Mouse (Mus musculus): ENCODE results near the gene Cdh23. TPM values are rescaled to one million over a fixed set of nuclear protein-coding genes. Genes with fewer than 3 reads are reported as not detected.
"Not testable (repeated sequence)": the region's sequence is repeated elsewhere in the genome, so short reads cannot be mapped to it uniquely, and the experiment has no call there.

Cdh23 gene
- polyA plus RNA-seq (2016; fragmentation: Nextera tagmentation; extraction: Ambion mirVana), result 0.75 and 0.90 TPM in 2 replicates

DNA sequence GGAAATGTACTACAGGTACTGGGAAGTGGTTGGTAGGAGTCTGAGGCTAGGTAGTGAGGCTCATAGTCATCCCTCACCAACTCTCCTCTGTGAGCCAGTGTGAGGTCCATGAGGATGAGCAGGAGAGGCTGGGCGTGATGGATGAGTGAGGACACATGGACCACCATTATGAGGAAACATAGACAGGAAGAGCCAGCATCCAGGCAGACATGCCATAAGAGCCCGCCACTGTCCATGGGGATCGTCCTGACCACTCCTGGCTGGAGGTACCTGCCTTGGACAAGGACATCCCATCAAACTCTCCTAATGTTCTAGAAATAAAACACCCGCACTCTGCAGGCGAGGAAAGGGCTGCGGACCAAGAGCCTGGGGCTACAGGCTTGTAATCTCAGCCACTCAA lies at the start of gene Cdh23:
TSS of gene Cdh23 (minus strand) at position 101 of the 400 bp plus-strand sequence.
- H3K9ac ChIP-seq, result no peak within 1 kb of the TSS
- H3K9me3 ChIP-seq, result no peaks in the 10 kb centered on the region
- H3K4me2 ChIP-seq (replicated peaks), result no peak within 1 kb of the TSS
- no peaks in the 10 kb centered on the region for H3K36me3 ChIP-seq
- H3K4me3 ChIP-seq, result no peak within 1 kb of the TSS
- ATAC-seq (ENCODE audit: insufficient number of reproducible peaks, insufficient read depth, low FRiP score, low TSS enrichment), result no peak
- 83% methylated on average over 6 of the region's 6 CpGs for WGBS
- peaks cover 17% of the 10 kb centered on the region for H3K4me1 ChIP-seq
- H3K27ac ChIP-seq, result no peak within 1 kb of the TSS
- H3K27me3 ChIP-seq, result peaks cover 7% of the 10 kb centered on the region; the same call in 1 of the 2 replicates

- H3K27ac ChIP-seq, result no peak overlapping the region
- no peaks in the 10 kb centered on the region for H3K27me3 ChIP-seq
- no peak overlapping the region for H3K9ac ChIP-seq
- no peaks in the 10 kb centered on the region for H3K9me3 ChIP-seq
- WGBS, result 90% methylated on average over 14 of the region's 14 CpGs
- H3K4me3 ChIP-seq, result no peak overlapping the region
- no peak overlapping the region for H3K4me2 ChIP-seq (replicated peaks)
- no peak for ATAC-seq (ENCODE audit: insufficient number of reproducible peaks, insufficient read depth, low FRiP score, low TSS enrichment)
- no peaks in the 10 kb centered on the region for H3K4me1 ChIP-seq
- peaks cover 22% of the 10 kb centered on the region; the same call in 1 of the 2 replicates for H3K36me3 ChIP-seq
Observed at GRCm38 (mm10) chr10:60744543-60745290, 48.4 kb upstream of the Cdh23 start.

DNA sequence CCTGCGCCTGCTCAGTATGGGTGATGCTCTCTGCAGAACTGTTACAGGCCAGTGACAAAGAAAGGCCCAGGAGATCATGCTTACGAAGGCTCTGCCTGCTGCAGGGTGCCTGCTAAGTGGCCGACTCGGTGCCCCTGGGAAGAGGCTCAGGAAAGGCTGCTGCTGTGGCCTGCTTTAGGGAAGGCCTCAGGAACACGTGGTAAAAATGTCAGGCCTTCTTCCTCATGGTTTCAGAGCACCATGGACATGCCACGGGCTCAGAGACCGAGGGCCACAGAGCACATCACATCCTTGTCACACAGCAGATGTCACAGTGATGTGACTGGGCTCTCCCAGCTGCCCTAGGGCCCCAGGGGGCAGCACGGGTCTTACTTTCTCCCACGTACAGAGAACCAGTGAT lies 47.4 kb upstream of the Cdh23 start:
- Histone ChIP-seq H3K27me3 (no peaks in the 10 kb centered on the region), H3K9ac (no peak overlapping the region), H3K4me3 (no peak overlapping the region), H3K9me3 (no peaks in the 10 kb centered on the region), H3K4me2 (replicated peaks) (no peak overlapping the region), H3K36me3 (peaks cover 17% of the 10 kb centered on the region; the same call in 1 of the 2 replicates), H3K4me1 (no peaks in the 10 kb centered on the region), H3K27ac (no peak overlapping the region)
- no peak for ATAC-seq (ENCODE audit: insufficient number of reproducible peaks, insufficient read depth, low FRiP score, low TSS enrichment)
- WGBS, result 70% methylated on average over 9 of the region's 9 CpGs

DNA sequence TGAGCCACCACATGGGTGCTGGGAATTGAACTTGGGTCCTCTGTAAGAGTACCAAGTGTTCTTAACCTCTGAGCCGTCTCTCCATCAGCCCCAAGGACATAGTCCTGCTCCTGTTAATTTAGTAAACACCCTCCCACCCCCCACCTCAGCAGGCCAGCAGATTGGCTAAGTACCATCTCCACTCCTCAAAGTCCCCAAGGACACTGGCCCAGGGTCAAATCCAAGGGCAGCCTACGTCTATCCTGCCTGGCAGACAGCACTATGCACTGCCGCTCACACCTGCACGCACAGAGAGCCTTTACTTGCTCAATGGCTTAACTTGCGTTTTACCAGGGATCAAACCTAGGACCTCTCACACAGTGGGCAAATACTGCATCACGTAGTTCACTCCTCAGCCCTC lies 46.7 kb upstream of the Cdh23 start:
- no peak overlapping the region for H3K4me3 ChIP-seq
- H3K36me3 ChIP-seq, result peaks cover 14% of the 10 kb centered on the region; the same call in 1 of the 2 replicates
- H3K9ac ChIP-seq, result no peak overlapping the region
- WGBS, result 81% methylated on average over 6 of the region's 6 CpGs
- no peak overlapping the region for H3K4me2 ChIP-seq (replicated peaks)
- no peak for ATAC-seq (ENCODE audit: insufficient number of reproducible peaks, insufficient read depth, low FRiP score, low TSS enrichment)
- H3K4me1 ChIP-seq, result no peaks in the 10 kb centered on the region
- H3K27ac ChIP-seq, result no peak overlapping the region
- H3K27me3 ChIP-seq, result no peaks in the 10 kb centered on the region
- H3K9me3 ChIP-seq, result no peaks in the 10 kb centered on the region

GRCm38 (mm10) chr10:60742296-60742695 lies 46.0 kb upstream of the Cdh23 start:
- H3K4me1 ChIP-seq; H3K4me2 ChIP-seq (replicated peaks); H3K27ac ChIP-seq; ATAC-seq (ENCODE audit: insufficient number of reproducible peaks, insufficient read depth, low FRiP score, low TSS enrichment); H3K9ac ChIP-seq; H3K4me3 ChIP-seq; H3K27me3 ChIP-seq; H3K9me3 ChIP-seq: not testable (repeated sequence)
- 0 out of 2 replicates have a peak, but pooled peaks cover 11% of the 10 kb centered on the region for H3K36me3 ChIP-seq
- WGBS, result 53% methylated on average over 1 of the region's 1 CpGs

DNA sequence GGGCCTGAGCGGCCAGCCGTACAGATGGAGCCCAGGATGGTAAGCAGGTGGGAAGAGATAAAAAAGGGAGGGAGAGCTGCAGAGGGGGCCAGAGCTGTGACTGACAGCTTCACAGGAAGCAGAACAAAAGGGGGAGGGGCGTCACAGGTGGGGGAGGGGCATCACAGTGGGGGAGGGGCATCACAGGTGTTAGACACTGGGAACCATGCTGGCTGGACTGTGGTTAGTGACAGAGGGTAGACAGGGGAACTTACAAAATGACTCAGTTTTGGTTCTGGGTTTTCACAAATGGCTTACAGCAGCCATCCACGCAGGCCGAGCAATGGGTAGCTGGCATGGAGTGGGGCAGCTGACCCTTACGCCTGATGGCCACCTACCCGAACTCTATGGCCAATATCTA lies 45.1 kb upstream of the Cdh23 start:
- Histone ChIP-seq H3K9ac (no peak overlapping the region), H3K4me1 (no peaks in the 10 kb centered on the region), H3K36me3 (peaks cover 15% of the 10 kb centered on the region; the same call in 1 of the 2 replicates), H3K27ac (no peak overlapping the region), H3K9me3 (no peaks in the 10 kb centered on the region), H3K27me3 (no peaks in the 10 kb centered on the region), H3K4me3 (no peak overlapping the region), H3K4me2 (replicated peaks) (no peak overlapping the region)
- ATAC-seq (ENCODE audit: insufficient number of reproducible peaks, insufficient read depth, low FRiP score, low TSS enrichment), result no peak
- 82% methylated on average over 7 of the region's 7 CpGs for WGBS

GRCm38 (mm10) chr10:60739619-60740363 lies 43.5 kb upstream of the Cdh23 start:
- Histone ChIP-seq H3K9me3 (no peaks in the 10 kb centered on the region), H3K27ac (no peak overlapping the region), H3K4me1 (no peaks in the 10 kb centered on the region), H3K4me3 (no peak overlapping the region), H3K4me2 (replicated peaks) (no peak overlapping the region), H3K36me3 (peaks cover 10% of the 10 kb centered on the region; the same call in 1 of the 2 replicates), H3K27me3 (no peaks in the 10 kb centered on the region), H3K9ac (no peak overlapping the region)
- ATAC-seq (ENCODE audit: insufficient number of reproducible peaks, insufficient read depth, low FRiP score, low TSS enrichment), result no peak
- 92% methylated on average over 4 of the region's 4 CpGs for WGBS

- H3K27me3 ChIP-seq, result no peaks in the 10 kb centered on the region
- H3K4me3 ChIP-seq, result no peak overlapping the region
- H3K4me2 ChIP-seq (replicated peaks), result no peak overlapping the region
- no peaks in the 10 kb centered on the region for H3K9me3 ChIP-seq
- H3K27ac ChIP-seq, result no peak overlapping the region
- ATAC-seq (ENCODE audit: insufficient number of reproducible peaks, insufficient read depth, low FRiP score, low TSS enrichment), result no peak
- WGBS, result 78% methylated on average over 4 of the region's 9 CpGs
- no peak overlapping the region for H3K9ac ChIP-seq
- H3K36me3 ChIP-seq, result peaks cover 10% of the 10 kb centered on the region; the same call in 1 of the 2 replicates
- H3K4me1 ChIP-seq, result 0 out of 2 replicates have a peak, but pooled peaks cover 5% of the 10 kb centered on the region
Observed at GRCm38 (mm10) chr10:60737886-60738640, 41.8 kb upstream of the Cdh23 start.

GRCm38 (mm10) chr10:60737169-60737728 lies 41.0 kb upstream of the Cdh23 start:
- no peak overlapping the region for H3K27ac ChIP-seq

DNA sequence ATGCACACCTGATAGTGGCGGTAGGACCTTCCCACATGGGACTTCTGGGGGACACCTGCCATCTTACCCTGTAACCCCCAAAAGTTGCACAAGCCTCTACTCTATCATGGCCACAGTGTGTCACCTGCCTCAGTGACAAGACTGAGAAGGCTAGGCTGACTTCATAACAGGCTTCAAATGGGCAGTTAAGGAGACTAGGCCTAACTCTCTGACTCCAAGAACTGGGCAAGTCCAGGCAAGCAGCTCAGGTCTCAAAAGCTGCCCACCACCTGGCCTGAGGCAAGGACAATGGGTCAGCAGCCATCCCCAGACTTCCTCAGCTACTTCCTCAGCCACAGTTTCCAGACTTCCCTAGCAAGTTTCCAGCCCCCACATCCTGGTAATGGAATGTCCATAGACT lies 39.4 kb upstream of the Cdh23 start:
- ATAC-seq (ENCODE audit: insufficient number of reproducible peaks, insufficient read depth, low FRiP score, low TSS enrichment), result no peak
- Histone ChIP-seq H3K4me1 (0 out of 2 replicates have a peak, but pooled peaks cover 11% of the 10 kb centered on the region), H3K36me3 (peaks cover 5% of the 10 kb centered on the region; the same call in 1 of the 2 replicates), H3K9me3 (no peaks in the 10 kb centered on the region), H3K4me2 (replicated peaks) (no peak overlapping the region), H3K9ac (no peak overlapping the region), H3K27me3 (no peaks in the 10 kb centered on the region), H3K4me3 (no peak overlapping the region), H3K27ac (no peak overlapping the region)
- 82% methylated on average over 1 of the region's 1 CpGs for WGBS

More at GRCm38 (mm10) chr10:60737169-60737728, 41.0 kb upstream of the Cdh23 start:
- Histone ChIP-seq H3K27me3 (no peaks in the 10 kb centered on the region), H3K9me3 (no peaks in the 10 kb centered on the region), H3K4me2 (replicated peaks) (no peak overlapping the region), H3K36me3 (peaks cover 8% of the 10 kb centered on the region; the same call in 1 of the 2 replicates), H3K9ac (no peak overlapping the region), H3K4me3 (no peak overlapping the region), H3K4me1 (0 out of 2 replicates have a peak, but pooled peaks cover 6% of the 10 kb centered on the region)
- 68% methylated on average over 11 of the region's 11 CpGs for WGBS
- ATAC-seq (ENCODE audit: insufficient number of reproducible peaks, insufficient read depth, low FRiP score, low TSS enrichment), result no peak

DNA sequence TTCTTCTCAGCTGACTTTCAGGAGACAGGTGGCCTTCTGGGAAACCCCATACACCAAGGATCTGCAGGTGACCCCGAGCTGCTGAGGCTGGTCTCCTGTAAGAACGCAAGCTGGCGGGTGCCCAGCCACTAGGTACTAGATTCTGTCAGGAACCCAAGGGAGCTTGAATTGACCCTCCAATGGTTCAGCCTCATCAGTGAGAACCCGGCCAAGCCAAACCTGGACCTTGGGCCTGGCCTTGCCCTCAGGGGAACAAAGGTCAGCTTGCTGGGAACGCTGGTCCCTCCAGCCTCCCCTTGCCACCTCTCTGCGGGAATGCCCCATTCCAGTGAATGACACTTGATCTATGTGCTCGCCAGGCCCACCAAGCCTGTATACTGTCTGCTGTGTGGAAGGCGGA lies 37.2 kb upstream of the Cdh23 start:
- ATAC-seq (ENCODE audit: insufficient number of reproducible peaks, insufficient read depth, low FRiP score, low TSS enrichment), result no peak
- Histone ChIP-seq H3K9me3 (no peaks in the 10 kb centered on the region), H3K4me2 (replicated peaks) (no peak overlapping the region), H3K4me3 (no peak overlapping the region), H3K27ac (no peak overlapping the region), H3K27me3 (no peaks in the 10 kb centered on the region), H3K9ac (no peak overlapping the region), H3K36me3 (peaks cover 10% of the 10 kb centered on the region), H3K4me1 (0 out of 2 replicates have a peak, but pooled peaks cover 11% of the 10 kb centered on the region)
- 73% methylated on average over 8 of the region's 8 CpGs for WGBS
